Mouse (Mus musculus) E14TG2a.4 (cell line): Measurements from ENCODE around the gene Rasgef1c.
A peak's percentile ranks its signal among the peaks of the same experiment; 100 is the strongest.

Experiments used
- H3K27me3 ChIP-seq: 2 replicates; pipeline ENCODE4 v1.6.1; 2014; ENCODE audit warnings: low read length, control low read depth; ENCODE audit not compliant: insufficient read depth
- H3K36me3 ChIP-seq: 2 replicates; pipeline ENCODE4 v1.6.1; 2014; ENCODE audit warnings: low read length, control low read depth; ENCODE audit not compliant: insufficient read depth
- H3K4me1 ChIP-seq: replicated peaks from 2 replicates; pipeline ENCODE4 v1.6.1; 2014; ENCODE audit warnings: low read depth, low read length, control low read depth
- H3K4me3 ChIP-seq: replicated peaks from 2 replicates; pipeline ENCODE4 v1.5.1; 2014; ENCODE audit warnings: mild to moderate bottlenecking, low read length
- H3K9me3 ChIP-seq: 2 replicates; pipeline ENCODE4 v1.6.1; 2014; ENCODE audit warnings: low read length, control low read depth
- CTCF ChIP-seq: conservative IDR thresholded peaks from 2 replicates; pipeline ENCODE4 v1.5.1; 2014; ENCODE audit warnings: low read length
- NANOG ChIP-seq: IDR thresholded peaks from 2 replicates; pipeline ENCODE4 v1.6.1; 2014; ENCODE audit warnings: borderline replicate concordance, low read length, mixed read lengths
- POU5F1 ChIP-seq: IDR thresholded peaks from 2 replicates; pipeline ENCODE4 v1.6.1; 2014; ENCODE audit warnings: low read length, borderline replicate concordance

Gene Rasgef1c

GRCm38 (mm10) chr11:49901659-49902458 lies at the start of gene Rasgef1c:
Gene Rasgef1c (plus strand): TSS chr11:49901835.
- Histone ChIP-seq H3K36me3 (no peaks in the 10 kb centered on the region), H3K4me3 (peak within 1 kb of the TSS; percentile 81), H3K27me3 (peaks cover 55% of the 10 kb centered on the region), H3K4me1 (peaks cover 12% of the 10 kb centered on the region), H3K9me3 (no peaks in the 10 kb centered on the region)
- TF ChIP-seq POU5F1 (no peak), CTCF (no peak), NANOG (no peak)

- H3K4me3 ChIP-seq: no peak overlapping the region
- no peaks in the 10 kb centered on the region for H3K27me3 ChIP-seq
- TF ChIP-seq POU5F1 (no peak), CTCF (no peak), NANOG (no peak)
- no peaks in the 10 kb centered on the region; the same call in 1 of the 2 replicates for H3K4me1 ChIP-seq
- peaks cover 46% of the 10 kb centered on the region for H3K36me3 ChIP-seq
- no peaks in the 10 kb centered on the region for H3K9me3 ChIP-seq
These were observed 46.5 kb upstream of the Rasgef1c start for GRCm38 (mm10) chr11:49855144-49855543.

- Histone ChIP-seq H3K9me3 (no peaks in the 10 kb centered on the region), H3K36me3 (peaks cover 35% of the 10 kb centered on the region), H3K27me3 (no peaks in the 10 kb centered on the region), H3K4me3 (no peak overlapping the region), H3K4me1 (no peaks in the 10 kb centered on the region)
- TF ChIP-seq NANOG (no peak), POU5F1 (no peak), CTCF (no peak)
These were observed 40.5 kb upstream of the Rasgef1c start for GRCm38 (mm10) chr11:49861139-49861538.

GRCm38 (mm10) chr11:49863926-49864325 lies 37.7 kb upstream of the Rasgef1c start:
- Histone ChIP-seq H3K9me3 (no peaks in the 10 kb centered on the region), H3K4me1 (no peaks in the 10 kb centered on the region), H3K36me3 (peaks cover 47% of the 10 kb centered on the region), H3K4me3 (no peak overlapping the region), H3K27me3 (no peaks in the 10 kb centered on the region)
- TF ChIP-seq CTCF (no peak), POU5F1 (no peak), NANOG (no peak)

- Histone ChIP-seq H3K36me3 (peaks cover 61% of the 10 kb centered on the region), H3K4me3 (no peak overlapping the region), H3K4me1 (peaks cover 11% of the 10 kb centered on the region), H3K9me3 (no peaks in the 10 kb centered on the region), H3K27me3 (no peaks in the 10 kb centered on the region)
- TF ChIP-seq POU5F1: no peak
- no peak for TF ChIP-seq CTCF
These were observed 34.3 kb upstream of the Rasgef1c start for GRCm38 (mm10) chr11:49867320-49867719.

- TF ChIP-seq NANOG (no peak), CTCF (peak; percentile 58)
- no peaks in the 10 kb centered on the region for H3K9me3 ChIP-seq
- peaks cover 11% of the 10 kb centered on the region for H3K4me1 ChIP-seq
- peaks cover 74% of the 10 kb centered on the region for H3K36me3 ChIP-seq
- no peak overlapping the region for H3K4me3 ChIP-seq
- no peaks in the 10 kb centered on the region for H3K27me3 ChIP-seq
These were observed 31.9 kb upstream of the Rasgef1c start for GRCm38 (mm10) chr11:49869762-49870161.

- no peak for TF ChIP-seq NANOG
- TF ChIP-seq CTCF: peak; percentile 62
These were observed 29.7 kb upstream of the Rasgef1c start for GRCm38 (mm10) chr11:49871914-49872313.

GRCm38 (mm10) chr11:49872779-49873178 lies 28.9 kb upstream of the Rasgef1c start:
- H3K36me3 ChIP-seq: peaks cover 71% of the 10 kb centered on the region
- no peaks in the 10 kb centered on the region for H3K27me3 ChIP-seq
- no peaks in the 10 kb centered on the region for H3K9me3 ChIP-seq
- no peak overlapping the region for H3K4me3 ChIP-seq
- no peak for TF ChIP-seq CTCF
- no peak for TF ChIP-seq POU5F1
- no peak for TF ChIP-seq NANOG
- peaks cover 11% of the 10 kb centered on the region for H3K4me1 ChIP-seq

More at GRCm38 (mm10) chr11:49871914-49872313, 29.7 kb upstream of the Rasgef1c start:
- H3K4me3 ChIP-seq: no peak overlapping the region
- no peaks in the 10 kb centered on the region for H3K9me3 ChIP-seq
- no peaks in the 10 kb centered on the region for H3K27me3 ChIP-seq
- peaks cover 11% of the 10 kb centered on the region for H3K4me1 ChIP-seq
- H3K36me3 ChIP-seq: peaks cover 73% of the 10 kb centered on the region

GRCm38 (mm10) chr11:49876948-49877817 lies 24.5 kb upstream of the Rasgef1c start:
- Histone ChIP-seq H3K9me3 (no peaks in the 10 kb centered on the region), H3K36me3 (peaks cover 83% of the 10 kb centered on the region), H3K4me3 (no peak overlapping the region), H3K27me3 (no peaks in the 10 kb centered on the region), H3K4me1 (no peaks in the 10 kb centered on the region)
- no peak for TF ChIP-seq NANOG
- TF ChIP-seq CTCF: no peak
- no peak for TF ChIP-seq POU5F1
